Mouse (Mus musculus) embryonic fibroblast, embryonic 13.5 days (primary cell): ENCODE measurements around the gene Slc39a10. TPM values are rescaled to one million over a fixed set of nuclear protein-coding genes. Genes with fewer than 3 reads are reported as not detected.
"Not testable (repeated sequence)": the region's sequence is repeated elsewhere in the genome, so short reads cannot be mapped to it uniquely, and the experiment has no call there.

ENCODE experiments used
- H3K27ac ChIP-seq: 2 replicates; pipeline ENCODE4 v1.5.1; 2012; ENCODE audit warnings: low read length, control low read depth, inconsistent platforms; ENCODE audit not compliant: insufficient read depth
- H3K4me1 ChIP-seq: 2 replicates; pipeline ENCODE4 v1.6.1; 2011; ENCODE audit warnings: low read length; ENCODE audit not compliant: control insufficient read depth, insufficient read depth
- H3K4me3 ChIP-seq: 2 replicates; pipeline ENCODE4 v1.5.1; 2011; ENCODE audit warnings: mild to moderate bottlenecking, control low read depth, low read length; ENCODE audit not compliant: insufficient read depth
- CTCF ChIP-seq: IDR thresholded peaks from 2 replicates; pipeline ENCODE4 v1.5.1; 2011; ENCODE audit warnings: mild to moderate bottlenecking, control low read depth, low read length, moderate library complexity, borderline replicate concordance; ENCODE audit not compliant: insufficient read depth
- POLR2A ChIP-seq: IDR thresholded peaks from 2 replicates; pipeline ENCODE4 v1.6.1; 2011; ENCODE audit warnings: low read depth, mild to moderate bottlenecking, control low read depth, low read length, moderate library complexity
- polyA plus RNA-seq: library from polyadenylated mRNA; stranded (reverse); fragments of >200 nt; gene quantifications from 2 replicates; pipeline ENCODE4 v1.2.4, GENCODE M21; 2011; ENCODE audit warnings: low read depth; ENCODE audit not compliant: missing spikeins, insufficient read length

The Slc39a10 gene
- polyA plus RNA-seq, 1 experiment: 29.3 TPM

DNA sequence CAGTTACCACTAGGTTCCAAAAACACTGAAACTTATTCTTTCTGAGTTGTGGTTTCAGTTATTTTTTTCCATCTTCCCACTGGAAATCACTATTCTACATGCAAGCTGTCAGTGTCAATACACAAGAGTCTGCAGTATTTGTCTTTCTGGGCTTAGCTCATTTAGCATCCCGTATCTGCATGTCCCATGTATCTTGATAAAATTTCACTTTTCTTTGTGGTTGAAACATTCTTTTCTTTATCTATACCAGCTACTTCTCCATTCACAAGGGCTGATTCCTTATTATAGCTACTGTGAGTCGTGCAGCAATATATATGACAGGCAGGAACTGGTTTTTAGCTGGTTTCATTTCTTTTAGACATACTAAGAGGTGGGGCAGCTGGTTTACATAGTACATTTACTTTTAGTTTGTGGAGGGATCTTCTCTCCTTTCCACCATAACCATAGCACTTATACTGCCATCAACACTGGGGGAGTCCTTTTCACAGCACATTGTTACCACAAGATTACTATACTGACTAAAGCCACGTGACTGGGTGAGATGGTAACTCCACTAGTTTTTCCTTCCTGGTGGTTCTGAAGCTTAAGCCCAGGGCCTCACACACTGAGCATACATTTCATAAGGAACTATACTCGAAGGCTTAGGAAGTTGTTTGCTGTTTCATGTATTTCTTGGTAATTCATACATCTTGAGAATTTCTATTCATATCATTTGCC lies 70.2 kb downstream of the Slc39a10 start:
- TF ChIP-seq POLR2A: no peak
- TF ChIP-seq CTCF: no peak
- H3K4me3 ChIP-seq: no peak overlapping the region
- H3K4me1 ChIP-seq: no peaks in the 10 kb centered on the region
- no peak overlapping the region for H3K27ac ChIP-seq

DNA sequence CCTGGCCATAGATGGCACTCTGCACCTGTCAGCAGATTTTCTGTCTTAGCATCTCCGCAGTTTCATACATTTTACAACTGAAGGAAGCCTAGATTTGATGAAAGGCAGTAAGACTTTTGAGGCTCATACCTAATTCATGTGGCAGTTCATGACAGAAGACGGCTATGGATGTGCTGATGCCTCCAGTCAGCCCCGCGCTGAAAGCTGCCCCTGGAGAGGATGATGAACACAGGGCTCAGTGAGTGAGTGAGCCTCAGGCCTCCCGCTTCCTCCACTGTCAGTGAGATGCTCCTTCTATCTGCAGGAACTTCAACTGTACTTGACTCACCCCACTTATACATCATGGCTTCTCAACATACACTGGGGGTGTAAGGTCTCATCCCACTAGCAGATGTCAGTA lies 74.7 kb downstream of the Slc39a10 start:
- no peak for TF ChIP-seq CTCF
- TF ChIP-seq POLR2A: no peak
- Histone ChIP-seq H3K4me3 (no peak overlapping the region), H3K4me1 (no peaks in the 10 kb centered on the region), H3K27ac (no peak overlapping the region)

DNA sequence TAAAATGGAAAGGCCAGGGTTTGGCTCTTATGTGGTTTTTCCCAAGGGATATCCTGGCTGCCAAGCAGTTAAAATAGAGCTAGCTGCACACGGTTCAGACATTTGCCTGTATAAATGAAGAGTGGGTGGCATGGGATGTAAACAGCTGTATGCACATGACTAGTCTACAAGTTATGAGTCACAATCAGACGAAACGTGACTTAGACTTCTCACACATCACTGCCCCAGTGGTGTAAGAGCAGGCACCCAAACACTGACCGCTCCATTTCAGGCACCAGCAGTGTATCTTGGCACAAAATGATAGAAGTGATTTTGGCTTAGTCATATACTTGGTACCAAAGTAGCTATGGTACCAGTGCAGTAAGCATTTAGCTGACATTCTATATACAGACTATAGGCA lies 84.0 kb downstream of the Slc39a10 start:
- not testable (repeated sequence) for H3K4me3 ChIP-seq, H3K27ac ChIP-seq, H3K4me1 ChIP-seq

DNA sequence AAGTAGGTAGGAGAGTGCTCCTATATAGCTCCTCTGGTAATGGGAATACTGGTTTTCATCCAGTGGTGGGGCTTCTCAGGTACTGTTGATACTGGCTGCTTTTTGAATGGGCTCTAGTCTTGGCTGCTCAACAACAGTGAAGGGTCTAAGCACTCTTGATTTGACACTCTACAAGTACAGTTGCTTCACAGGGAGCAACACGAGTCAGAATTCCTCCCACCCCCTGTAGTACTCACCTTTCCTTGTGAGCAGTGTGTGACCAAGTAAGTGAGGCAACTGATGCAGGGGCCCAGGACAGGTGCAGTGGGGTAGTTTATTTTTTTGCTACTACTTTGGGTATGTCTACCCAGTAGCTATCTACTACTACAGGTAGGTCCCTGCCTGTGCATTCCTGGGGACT lies 87.6 kb downstream of the Slc39a10 start:
- no peak for TF ChIP-seq CTCF
- TF ChIP-seq POLR2A: no peak
- H3K4me3 ChIP-seq: no peak overlapping the region
- H3K27ac ChIP-seq: no peak overlapping the region
- no peaks in the 10 kb centered on the region for H3K4me1 ChIP-seq

DNA sequence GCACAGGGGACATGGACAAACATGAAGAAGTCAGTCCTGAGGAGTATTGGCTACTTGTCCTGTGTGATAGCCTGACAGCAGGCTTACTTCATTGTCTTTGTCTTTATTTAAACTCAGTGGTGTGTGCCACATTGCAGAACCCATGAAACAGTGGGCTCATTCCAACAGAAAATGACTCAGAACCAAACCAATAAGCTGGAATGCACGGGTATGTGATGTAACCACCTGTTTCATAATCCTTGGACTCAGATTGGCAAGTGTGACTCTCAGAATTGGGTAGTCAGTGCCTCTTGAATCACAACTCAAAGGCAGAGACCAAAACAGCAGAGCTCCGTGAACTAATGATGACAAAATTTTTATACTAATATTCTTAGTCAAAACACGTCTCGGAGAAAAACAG lies 110.4 kb downstream of the Slc39a10 start:
- not testable (repeated sequence) for H3K4me1 ChIP-seq, H3K4me3 ChIP-seq, H3K27ac ChIP-seq

DNA sequence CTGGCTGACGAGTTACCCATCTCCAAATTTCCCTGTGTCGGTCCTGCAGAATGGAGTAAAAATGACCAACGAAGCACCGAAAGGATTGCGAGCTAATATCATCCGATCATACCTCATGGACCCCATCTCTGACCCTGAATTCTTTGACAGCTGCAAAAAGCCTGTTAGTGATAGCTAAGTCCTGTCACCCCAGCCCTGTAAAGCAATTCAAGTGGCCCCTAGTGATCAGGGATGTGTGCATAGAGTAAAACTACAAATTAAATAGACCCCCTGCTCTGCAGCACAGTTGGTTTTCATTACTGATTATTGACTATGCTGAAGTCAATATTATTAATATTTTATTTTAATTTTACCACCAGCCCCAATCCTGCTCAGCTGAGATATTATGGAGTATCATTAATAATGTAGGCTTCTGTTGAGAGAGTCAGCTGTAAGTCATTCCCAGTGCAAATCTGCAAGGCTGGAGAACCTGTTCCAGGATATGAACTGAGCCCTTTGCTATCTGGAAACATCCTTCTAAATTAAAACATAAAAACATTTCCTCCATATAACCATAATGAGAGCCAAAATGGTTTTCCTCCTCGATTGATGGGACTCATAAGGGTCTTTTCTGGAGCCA lies 122.5 kb downstream of the Slc39a10 start:
- H3K4me1 ChIP-seq, H3K4me3 ChIP-seq, H3K27ac ChIP-seq: not testable (repeated sequence)

DNA sequence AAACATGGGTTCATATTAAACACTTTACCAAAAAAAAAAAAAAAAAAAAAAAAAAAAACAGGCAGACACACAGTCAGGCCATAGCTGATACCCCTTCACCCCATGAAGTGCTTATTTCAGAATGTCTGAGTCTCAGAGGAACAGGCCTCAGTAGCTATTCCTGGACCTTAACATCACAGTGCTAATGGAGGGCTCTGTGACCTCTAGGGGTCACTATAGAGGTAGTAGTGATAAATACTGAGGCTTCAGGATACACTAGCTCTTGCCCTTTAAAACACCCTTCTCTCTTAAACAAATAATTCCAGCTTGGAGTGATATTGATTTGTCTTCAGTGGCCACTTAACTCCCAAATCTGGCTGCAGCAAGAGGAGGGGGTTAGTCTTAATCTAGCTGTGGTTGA lies 123.3 kb downstream of the Slc39a10 start:
- H3K4me1 ChIP-seq, H3K4me3 ChIP-seq, H3K27ac ChIP-seq: not testable (repeated sequence)

DNA sequence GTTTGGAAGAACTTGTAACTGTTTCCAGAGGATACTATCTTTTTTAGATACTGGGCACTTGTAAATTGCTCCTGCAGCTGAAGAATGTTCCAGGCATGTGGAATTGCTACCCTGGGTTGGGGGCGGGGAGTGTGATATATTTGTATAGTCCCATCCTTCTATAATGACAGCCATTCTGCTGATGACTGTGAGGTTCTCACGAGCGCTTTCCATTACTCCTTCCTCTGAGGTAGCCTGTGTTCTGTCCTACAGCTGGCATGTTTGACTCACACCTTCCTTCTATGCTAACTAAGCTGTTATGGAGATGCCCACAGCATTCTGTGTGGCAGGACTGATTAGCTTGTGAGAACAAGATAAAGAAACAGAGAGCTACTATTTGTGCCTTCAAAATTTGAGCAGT lies 128.1 kb downstream of the Slc39a10 start:
- not testable (repeated sequence) for H3K27ac ChIP-seq, H3K4me1 ChIP-seq, H3K4me3 ChIP-seq
